Mouse (Mus musculus) R1 (cell line): ENCODE results near the gene Olfr371.

ENCODE experiments used
- DNase-seq: peaks from one replicate; pipeline ENCODE4 v3.0.0-alpha.2; 2018; ENCODE audit warnings: low read depth, low spot score

The Olfr371 gene

DNA sequence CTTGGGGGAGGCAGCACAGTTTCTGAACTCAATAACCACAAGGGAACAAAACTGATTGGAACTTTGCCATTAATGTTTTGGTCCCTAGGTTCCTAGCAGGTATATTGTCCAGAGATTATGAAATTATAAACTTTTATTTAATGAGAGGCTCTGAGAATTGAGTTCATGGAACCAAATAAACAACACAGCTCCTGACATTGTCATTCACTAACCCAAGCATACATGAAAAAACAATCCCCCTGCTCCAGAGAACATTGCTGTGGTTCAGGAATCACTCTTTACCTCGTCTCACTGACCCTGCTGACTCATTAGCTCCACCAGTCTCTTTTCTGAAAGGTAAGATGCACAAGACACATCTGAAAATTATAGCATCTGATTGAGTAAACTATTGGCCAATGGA is at the start of gene Olfr371:
Olfr371 (plus strand) TSS at position 301 of the 400 bp plus-strand sequence.
- no peak for DNase-seq

DNA sequence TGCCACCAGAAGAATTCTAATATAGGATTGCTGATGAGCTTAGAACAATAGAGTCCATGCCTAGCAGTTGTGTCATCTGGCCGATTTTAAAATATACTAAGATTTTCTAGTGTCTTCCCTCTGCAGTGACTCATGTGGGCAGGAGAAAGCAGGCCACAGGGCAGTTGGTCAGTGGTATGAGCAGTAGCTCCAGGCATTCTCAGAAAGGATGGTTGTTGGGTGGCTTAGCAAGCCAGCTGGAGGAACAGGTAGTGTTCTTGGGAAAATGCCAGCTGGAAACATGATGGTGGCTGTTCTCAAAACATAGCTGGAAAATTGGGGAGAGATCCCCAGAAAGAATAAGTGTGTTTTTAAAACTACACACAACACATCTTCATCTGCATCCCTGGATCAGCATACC is 33.4 kb upstream of the Olfr371 start:
- no peak for DNase-seq

DNA sequence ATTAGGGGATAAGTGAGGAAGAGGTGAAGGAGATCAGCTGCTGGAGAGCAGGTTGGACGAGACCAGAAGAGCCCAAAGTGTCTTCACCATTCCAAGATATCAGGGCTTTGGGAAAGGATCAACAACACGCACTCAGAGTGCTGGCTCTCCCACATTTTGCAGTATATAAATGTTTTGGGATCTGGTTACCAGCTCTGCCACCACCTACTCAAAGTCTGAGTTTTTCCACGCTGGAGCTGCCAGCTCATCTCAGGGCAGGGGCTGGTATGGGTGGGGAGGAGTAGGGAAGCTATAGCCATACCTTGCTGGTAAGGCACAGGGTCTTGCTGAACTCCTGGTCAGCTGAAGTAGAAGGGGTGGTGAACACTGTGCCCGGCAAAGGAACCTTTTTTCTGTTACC is 5.6 kb upstream of the Olfr371 start:
- DNase-seq = no peak

DNA sequence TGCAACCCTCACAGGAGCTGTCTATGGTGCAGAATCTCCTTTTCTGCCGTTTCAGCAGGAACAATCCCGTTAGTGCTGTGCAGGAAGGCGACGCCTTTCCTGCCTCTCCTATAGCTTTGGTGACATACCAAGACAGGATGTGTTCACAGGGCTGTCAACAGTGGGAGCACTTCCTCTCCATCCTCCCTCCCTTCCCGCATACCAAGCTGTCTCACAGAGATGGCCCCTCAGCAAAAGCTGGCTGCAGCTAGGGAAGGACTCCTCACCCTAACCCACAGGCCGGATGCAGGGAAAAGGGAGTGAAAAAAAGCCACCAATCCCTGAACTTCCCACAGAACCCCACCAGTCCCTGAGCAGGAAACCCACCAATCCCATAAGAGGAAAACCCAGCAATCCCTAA is 4.8 kb upstream of the Olfr371 start:
- peak; percentile 27 for DNase-seq

DNA sequence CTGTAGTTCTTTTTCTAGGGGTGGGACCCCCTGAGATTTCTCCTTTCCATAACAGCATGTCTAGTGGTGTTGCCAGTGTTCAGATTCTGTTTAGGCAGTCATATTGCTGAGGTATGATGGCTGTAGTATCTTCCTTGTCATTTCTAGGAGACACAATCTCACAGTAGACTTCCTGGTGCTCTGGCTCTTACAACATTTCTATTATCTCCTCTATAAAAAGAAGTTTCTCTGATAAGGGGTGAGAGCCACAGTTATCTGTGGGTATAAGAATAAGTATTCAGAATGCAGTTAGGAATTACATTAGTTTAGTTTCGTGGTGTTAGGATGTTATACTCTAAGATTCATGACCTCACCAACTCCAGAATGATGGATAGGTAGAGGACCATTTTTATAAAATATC is 1.5 kb downstream of the Olfr371 start:
- no peak for DNase-seq
